Mouse (Mus musculus) forebrain, embryonic 15.5 days (tissue): ENCODE measurements around the gene Spr. TPM values are rescaled to one million over a fixed set of nuclear protein-coding genes. Genes with fewer than 3 reads are reported as not detected.
"Not testable (repeated sequence)": the region's sequence is repeated elsewhere in the genome, so short reads cannot be mapped to it uniquely, and the experiment has no call there.

ENCODE experiments used
- ATAC-seq: fragments of 200-750 bp; cut with Nextera tagmentation; replicated peaks from 2 replicates; pipeline ENCODE4 v1.8.0; 2017; ENCODE audit warnings: mild to moderate bottlenecking, moderate TSS enrichment, moderate library complexity
- H3K27ac ChIP-seq: fragments of 300-500 bp; sonication (generic); replicated peaks from 2 replicates; pipeline ENCODE4 v1.5.1; 2015; ENCODE audit warnings: mild to moderate bottlenecking, inconsistent platforms
- H3K27me3 ChIP-seq: fragments of 300-500 bp; sonication (generic); 2 replicates; pipeline ENCODE4 v1.6.1; 2015; ENCODE audit warnings: inconsistent platforms
- H3K36me3 ChIP-seq: fragments of 300-500 bp; sonication (generic); 2 replicates; pipeline ENCODE4 v1.6.1; 2015; ENCODE audit warnings: mild to moderate bottlenecking, inconsistent platforms
- H3K4me1 ChIP-seq: fragments of 300-500 bp; sonication (generic); 2 replicates; pipeline ENCODE4 v1.6.1; 2015; ENCODE audit warnings: inconsistent platforms
- H3K4me2 ChIP-seq: fragments of 300-500 bp; sonication (generic); replicated peaks from 2 replicates; pipeline ENCODE4 v1.6.1; 2015; ENCODE audit warnings: mild to moderate bottlenecking, inconsistent platforms
- H3K4me3 ChIP-seq: fragments of 300-500 bp; sonication (generic); 2 replicates; pipeline ENCODE4 v1.5.1; 2015; ENCODE audit warnings: mild to moderate bottlenecking, inconsistent platforms
- H3K9ac ChIP-seq: fragments of 300-500 bp; sonication (generic); replicated peaks from 2 replicates; pipeline ENCODE4 v1.6.1; 2015; ENCODE audit warnings: mild to moderate bottlenecking, inconsistent platforms
- H3K9me3 ChIP-seq: fragments of 300-500 bp; sonication (generic); 2 replicates; pipeline ENCODE4 v1.6.1; 2016; ENCODE audit warnings: inconsistent platforms
- WGBS: fragments of 180-500 bp; shearing (Covaris S2); methylation state at CpG from one replicate; pipeline ENCODE4 v1.1.7; 2015; ENCODE audit warnings: mixed read lengths; 5-methylcytosine and 5-hydroxymethylcytosine counted together
- polyA plus RNA-seq: library from polyadenylated mRNA; unstranded; fragments of >200 nt; fragmentation: Nextera tagmentation; extraction: Ambion mirVana; gene quantifications from 2 replicates; pipeline ENCODE4 v1.2.1, GENCODE M21; 2015

Spr gene
- polyA plus RNA-seq = 29.7 and 34.6 TPM in 2 replicates

- Histone ChIP-seq H3K4me1 (peaks cover 5% of the 10 kb centered on the region), H3K4me2 (peak within 1 kb of the TSS; percentile 53), H3K27me3 (no peaks in the 10 kb centered on the region), H3K36me3 (no peaks in the 10 kb centered on the region), H3K4me3 (peak within 1 kb of the TSS; percentile 68), H3K27ac (peak within 1 kb of the TSS; percentile 89), H3K9ac (peak within 1 kb of the TSS; percentile 65), H3K9me3 (no peaks in the 10 kb centered on the region)
- peak; percentile 94 for ATAC-seq
- under 1% methylated on average over 49 of the region's 49 CpGs for WGBS
These were observed at the start of gene Spr for GRCm38 (mm10) chr6:85137217-85138035. Gene Spr (minus strand): TSS chr6:85137766.

GRCm38 (mm10) chr6:85186744-85187059, 49.1 kb upstream of the Spr start:
- ATAC-seq = no peak
- H3K27me3 ChIP-seq = no peaks in the 10 kb centered on the region
- peak overlapping the region; percentile 58 for H3K4me3 ChIP-seq
- no peaks in the 10 kb centered on the region for H3K9me3 ChIP-seq
- H3K27ac ChIP-seq = peak overlapping the region; percentile 86; the same call in 1 of the 2 replicates
- no peaks in the 10 kb centered on the region for H3K36me3 ChIP-seq
- peak overlapping the region; percentile 72 for H3K9ac ChIP-seq
- 3% methylated on average over 15 of the region's 15 CpGs for WGBS
- peaks cover 53% of the 10 kb centered on the region for H3K4me1 ChIP-seq
- peak overlapping the region; percentile 54 for H3K4me2 ChIP-seq

- WGBS = 4% methylated on average over 33 of the region's 33 CpGs
- Histone ChIP-seq H3K9me3 (no peaks in the 10 kb centered on the region), H3K4me1 (peaks cover 48% of the 10 kb centered on the region), H3K4me3 (peak overlapping the region; percentile 58), H3K36me3 (no peaks in the 10 kb centered on the region), H3K27me3 (no peaks in the 10 kb centered on the region), H3K27ac (no peak overlapping the region; the same call in 1 of the 2 replicates), H3K9ac (peak overlapping the region; percentile 72; the same call in 1 of the 2 replicates), H3K4me2 (peak overlapping the region; percentile 54)
- ATAC-seq = no peak
These were observed 48.6 kb upstream of the Spr start for GRCm38 (mm10) chr6:85186033-85186743.

- WGBS = 60% methylated on average over 3 of the region's 3 CpGs
- Histone ChIP-seq H3K9ac (no peak overlapping the region), H3K4me1 (peaks cover 33% of the 10 kb centered on the region), H3K4me2 (no peak overlapping the region), H3K27ac (no peak overlapping the region), H3K9me3 (no peaks in the 10 kb centered on the region), H3K36me3 (no peaks in the 10 kb centered on the region), H3K27me3 (no peaks in the 10 kb centered on the region), H3K4me3 (no peak overlapping the region)
- ATAC-seq = no peak
These were observed 46.4 kb upstream of the Spr start for GRCm38 (mm10) chr6:85183951-85184350.

GRCm38 (mm10) chr6:85180036-85180435, 42.5 kb upstream of the Spr start:
- Histone ChIP-seq H3K27me3 (no peaks in the 10 kb centered on the region), H3K4me2 (no peak overlapping the region), H3K4me3 (no peak overlapping the region), H3K27ac (no peak overlapping the region), H3K36me3 (no peaks in the 10 kb centered on the region), H3K4me1 (no peaks in the 10 kb centered on the region), H3K9me3 (no peaks in the 10 kb centered on the region), H3K9ac (no peak overlapping the region)
- no peak for ATAC-seq
- WGBS = 58% methylated on average over 2 of the region's 2 CpGs

GRCm38 (mm10) chr6:85179569-85179968, 42.0 kb upstream of the Spr start:
- Histone ChIP-seq H3K4me1 (no peaks in the 10 kb centered on the region), H3K4me3 (no peak overlapping the region), H3K27ac (no peak overlapping the region), H3K9ac (no peak overlapping the region), H3K27me3 (no peaks in the 10 kb centered on the region), H3K4me2 (no peak overlapping the region), H3K9me3 (no peaks in the 10 kb centered on the region), H3K36me3 (no peaks in the 10 kb centered on the region)
- WGBS = 75% methylated on average over 3 of the region's 3 CpGs
- ATAC-seq = no peak

- WGBS = 6% methylated on average over 11 of the region's 11 CpGs
- Histone ChIP-seq H3K27ac (peak overlapping the region; percentile 77), H3K27me3 (no peaks in the 10 kb centered on the region), H3K4me2 (peak overlapping the region; percentile 45), H3K4me3 (peak overlapping the region; percentile 24), H3K9me3 (no peaks in the 10 kb centered on the region), H3K9ac (peak overlapping the region; percentile 33), H3K4me1 (peaks cover 15% of the 10 kb centered on the region), H3K36me3 (no peaks in the 10 kb centered on the region)
- ATAC-seq = peak; percentile 80
These were observed 27.9 kb upstream of the Spr start for GRCm38 (mm10) chr6:85165440-85165921.

- no peak overlapping the region for H3K27ac ChIP-seq
- 35% methylated on average over 4 of the region's 4 CpGs for WGBS
- H3K36me3 ChIP-seq = no peaks in the 10 kb centered on the region
- H3K4me1 ChIP-seq = peaks cover 9% of the 10 kb centered on the region
- H3K9ac ChIP-seq = no peak overlapping the region
- H3K4me3 ChIP-seq = no peak overlapping the region
- H3K4me2 ChIP-seq = no peak overlapping the region
- no peaks in the 10 kb centered on the region for H3K27me3 ChIP-seq
- no peaks in the 10 kb centered on the region for H3K9me3 ChIP-seq
- peak; percentile 17; the same call in 1 of the 2 replicates for ATAC-seq
These were observed 22.8 kb upstream of the Spr start for GRCm38 (mm10) chr6:85160201-85160923.

- not testable (repeated sequence) for H3K4me3 ChIP-seq, H3K27me3 ChIP-seq, H3K36me3 ChIP-seq, H3K4me2 ChIP-seq, H3K9ac ChIP-seq, H3K9me3 ChIP-seq
- Histone ChIP-seq H3K27ac (0 out of 2 replicates have a peak overlapping the region, but pooled peaks have one; percentile 15), H3K4me1 (peaks cover 15% of the 10 kb centered on the region)
- 8% methylated on average over 6 of the region's 6 CpGs for WGBS
- ATAC-seq = peak; percentile 61
These were observed 21.7 kb upstream of the Spr start for GRCm38 (mm10) chr6:85159092-85159760.

- not testable (repeated sequence) for ATAC-seq, H3K36me3 ChIP-seq, H3K9ac ChIP-seq, H3K27me3 ChIP-seq, H3K4me3 ChIP-seq, H3K27ac ChIP-seq, H3K9me3 ChIP-seq, H3K4me2 ChIP-seq
- WGBS = 73% methylated on average over 4 of the region's 4 CpGs
- peaks cover 15% of the 10 kb centered on the region for H3K4me1 ChIP-seq
These were observed 20.7 kb upstream of the Spr start for GRCm38 (mm10) chr6:85158040-85158804.

- not testable (repeated sequence) for H3K4me2 ChIP-seq, H3K4me3 ChIP-seq, H3K27ac ChIP-seq, H3K9ac ChIP-seq, H3K9me3 ChIP-seq, H3K27me3 ChIP-seq, ATAC-seq, H3K36me3 ChIP-seq
- WGBS = 83% methylated on average over 2 of the region's 2 CpGs
- H3K4me1 ChIP-seq = peaks cover 15% of the 10 kb centered on the region
These were observed 19.0 kb upstream of the Spr start for GRCm38 (mm10) chr6:85156551-85156950.
